Mouse (Mus musculus): ENCODE data around the gene Slc5a5.

- no peak for TF ChIP-seq POLR2A (IDR thresholded peaks at IDR 0.05; ENCODE audit: borderline replicate concordance, extremely low read depth, low read depth, low read length)
- no peak for TF ChIP-seq CTCF (IDR thresholded peaks at IDR 0.05; ENCODE audit: insufficient read depth, low read length)
These were observed 8.4 kb downstream of the Slc5a5 start for GRCm38 (mm10) chr8:70884186-70884585.

Measured in lung, adult 2 months (tissue).